In the genomic region with DNA sequence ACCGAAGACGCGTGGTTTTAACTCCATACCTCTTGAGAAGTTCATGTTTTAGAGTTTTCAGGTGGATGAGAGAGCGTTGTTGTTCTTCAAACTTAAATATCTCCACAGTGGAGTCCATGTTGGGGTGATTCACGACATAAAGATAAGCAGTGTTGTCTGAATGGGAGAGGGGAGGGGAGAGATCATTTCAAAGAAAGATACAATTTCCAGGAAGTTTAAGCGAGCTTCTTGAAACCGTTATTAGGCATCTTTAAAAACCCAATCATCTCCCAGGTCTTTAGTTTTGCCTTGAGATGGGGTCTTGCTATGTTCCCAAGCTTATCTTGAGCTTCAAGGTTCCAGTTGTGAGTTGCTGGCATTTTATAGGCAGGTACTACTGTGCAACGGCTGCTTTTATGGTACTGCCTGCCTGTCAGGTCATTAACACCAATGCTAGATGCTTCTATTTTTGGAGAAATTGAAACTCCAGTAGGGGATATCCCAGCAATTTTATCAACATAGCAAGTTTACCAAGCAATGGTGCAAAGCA, we compare ENCODE assay signal across 29 mouse cellular contexts. TPM values are rescaled to one million over a fixed set of nuclear protein-coding genes. Genes with fewer than 3 reads are reported as not detected.
DNase-seq lines count a peak whose midpoint lies in the region; ATAC-seq lines count a peak whose summit lies in the region.
"Had no signal": no experiment of that assay in that cellular context is flagged by ENCODE, and none has a peak within 500 bp of the region (broad histone marks: within the 10 kb centered on the region; RNA-seq: fewer than 3 reads in every experiment).

No protein-coding gene starts in this region.

- ATAC-seq in liver, embryonic 11.5 days (replicated peaks; ENCODE audit: low FRiP score), result peak; percentile 71
- ATAC-seq in lung, embryonic 16.5 days (ENCODE audit: low read depth), result no peak
- ATAC-seq in liver, embryonic 15.5 days (ENCODE audit: insufficient read depth), result no peak
- ATAC-seq: forebrain, embryonic 13.5 days; forebrain, postnatal 0 days; hindbrain, embryonic 16.5 days had no signal

- H3K9ac ChIP-seq in liver, embryonic 11.5 days (ENCODE audit: low read depth, low read length), result no peak overlapping the region
- H3K9ac ChIP-seq in lung, embryonic 16.5 days (ENCODE audit: low read length), result no peak overlapping the region
- H3K9ac ChIP-seq in liver, embryonic 15.5 days, result no peak overlapping the region
- H3K9ac ChIP-seq: forebrain, embryonic 13.5 days; forebrain, postnatal 0 days; heart, embryonic 12.5 days; heart, embryonic 15.5 days; hindbrain, embryonic 13.5 days had no signal

- H3K4me1 ChIP-seq in liver, embryonic 11.5 days (replicated peaks; ENCODE audit: control insufficient read depth, insufficient read depth, low read length), result peaks cover 7% of the 10 kb centered on the region; the same call in 1 of the 2 replicates
- H3K4me1 ChIP-seq in lung, embryonic 16.5 days (replicated peaks; ENCODE audit: control insufficient read depth, insufficient read depth, low read length), result no peaks in the 10 kb centered on the region
- peaks cover 8% of the 10 kb centered on the region; the same call in 1 of the 2 replicates for H3K4me1 ChIP-seq in liver, embryonic 15.5 days (replicated peaks)
- H3K4me1 ChIP-seq: forebrain, embryonic 13.5 days; heart, embryonic 12.5 days; heart, embryonic 15.5 days; hindbrain, embryonic 10.5 days; hindbrain, embryonic 13.5 days had no signal

- H3K4me2 ChIP-seq in liver, embryonic 11.5 days, result no peak overlapping the region
- H3K4me2 ChIP-seq in lung, embryonic 16.5 days (ENCODE audit: low read depth, low read length), result no peak overlapping the region
- H3K4me2 ChIP-seq in liver, embryonic 15.5 days, result no peak overlapping the region
- H3K4me2 ChIP-seq: forebrain, embryonic 13.5 days; heart, embryonic 12.5 days; heart, embryonic 15.5 days; hindbrain, embryonic 13.5 days had no signal

- no peaks in the 10 kb centered on the region for H3K27me3 ChIP-seq in liver, embryonic 11.5 days (replicated peaks; ENCODE audit: control insufficient read depth, insufficient read depth, low read length)
- no peaks in the 10 kb centered on the region for H3K27me3 ChIP-seq in lung, embryonic 16.5 days (ENCODE audit: control insufficient read depth, insufficient read depth, low read depth, low read length)
- no peaks in the 10 kb centered on the region for H3K27me3 ChIP-seq in liver, embryonic 15.5 days
- H3K27me3 ChIP-seq: forebrain, embryonic 13.5 days; heart, embryonic 12.5 days; heart, embryonic 15.5 days; hindbrain, embryonic 13.5 days; Patski had no signal

- no peaks in the 10 kb centered on the region for H3K36me3 ChIP-seq in liver, embryonic 11.5 days (ENCODE audit: control insufficient read depth, insufficient read depth, low read length)
- H3K36me3 ChIP-seq in lung, embryonic 16.5 days (ENCODE audit: control insufficient read depth, insufficient read depth, low read length), result no peaks in the 10 kb centered on the region
- 0 out of 2 replicates have a peak, but pooled peaks cover 6% of the 10 kb centered on the region for H3K36me3 ChIP-seq in liver, embryonic 15.5 days (replicated peaks)
- H3K36me3 ChIP-seq: forebrain, embryonic 10.5 days; hindbrain, embryonic 10.5 days; hindbrain, embryonic 13.5 days had no signal

- no peak overlapping the region for H3K4me3 ChIP-seq in liver, embryonic 11.5 days (ENCODE audit: low read depth, low read length)
- H3K4me3 ChIP-seq in lung, embryonic 16.5 days (ENCODE audit: low read length), result no peak overlapping the region
- H3K4me3 ChIP-seq in liver, embryonic 15.5 days (replicated peaks), result no peak overlapping the region
- H3K4me3 ChIP-seq: forebrain, embryonic 10.5 days; forebrain, embryonic 13.5 days; gastrocnemius, adult 2 months; heart, embryonic 12.5 days; heart, embryonic 15.5 days; hindbrain, embryonic 10.5 days; hindbrain, embryonic 13.5 days had no signal

- DNase-seq in liver, embryonic 11.5 days (ENCODE audit: low spot score), result no peak
- DNase-seq in liver, result no peak
- no peak for DNase-seq in lung, postnatal 14 days
- peak; percentile 30 for DNase-seq in c-Kit-positive CD71-positive TER-119-positive erythroid progenitor cells, embryonic 14.5 days (ENCODE audit: low spot score)
- DNase-seq in natural killer cell, adult 2 months (ENCODE audit: low spot score in 2 of 2), result no peak
- no peak for DNase-seq in gastrocnemius, postnatal 10 days
- DNase-seq: adrenal gland, postnatal 14 days; cerebellum, adult 18-20 months; cerebellum, adult 9-10 months; cerebellum, postnatal 14 days; forebrain, postnatal 0 days; gastrocnemius, adult 2 months; gastrocnemius, postnatal 25 days; heart, adult 18-20 months; heart, postnatal 10 days; heart, postnatal 36 days had no signal

- WGBS in liver, embryonic 11.5 days, result 84% methylated on average over 8 of the region's 8 CpGs
- 82% methylated on average over 8 of the region's 8 CpGs for WGBS in lung, embryonic 16.5 days
- WGBS in liver, embryonic 15.5 days (ENCODE audit: insufficient replicate concordance), result 66% methylated on average over 8 of the region's 8 CpGs

- no peaks in the 10 kb centered on the region for H3K9me3 ChIP-seq in liver, embryonic 11.5 days (ENCODE audit: control insufficient read depth, low read length)
- no peaks in the 10 kb centered on the region for H3K9me3 ChIP-seq in lung, embryonic 16.5 days (ENCODE audit: control insufficient read depth, low read length)
- H3K9me3 ChIP-seq in liver, embryonic 15.5 days (replicated peaks), result no peaks in the 10 kb centered on the region
- H3K9me3 ChIP-seq: forebrain, embryonic 10.5 days; forebrain, embryonic 13.5 days; heart, embryonic 12.5 days; heart, embryonic 15.5 days; hindbrain, embryonic 10.5 days; hindbrain, embryonic 13.5 days had no signal

- H3K27ac ChIP-seq in liver, embryonic 11.5 days (ENCODE audit: low read depth, low read length), result no peak overlapping the region
- H3K27ac ChIP-seq in lung, embryonic 16.5 days (ENCODE audit: low read length), result peak overlapping the region; percentile 4
- 0 out of 2 replicates have a peak overlapping the region, but pooled peaks have one; percentile 3 for H3K27ac ChIP-seq in liver, embryonic 15.5 days (replicated peaks)
- H3K27ac ChIP-seq: forebrain, embryonic 10.5 days; forebrain, embryonic 13.5 days; gastrocnemius, adult 2 months; heart, embryonic 15.5 days; hindbrain, embryonic 10.5 days; hindbrain, embryonic 13.5 days had no signal

RNA-seq across cellular contexts. Expression of gene Pon3, which starts 19.2 kb away (rescaled TPM):
- 17.8 and 18.5 TPM in 2 replicates for polyA plus RNA-seq in liver, embryonic 11.5 days (2014; fragmentation: Nextera tagmentation; extraction: Ambion mirVana)
- polyA plus RNA-seq in lung, embryonic 16.5 days (2015; fragmentation: Nextera tagmentation; extraction: Ambion mirVana), result 28.9 and 31.9 TPM in 2 replicates
- 20.6 and 23.0 TPM in 2 replicates for polyA plus RNA-seq in liver, embryonic 15.5 days (2015; fragmentation: Nextera tagmentation; extraction: Ambion mirVana)
- total RNA-seq in gastrocnemius, postnatal 10 days (2021), result 10 to 100 TPM; 17.0 to 24.2 TPM

RNA-seq across cellular contexts. Expression of gene Pon1, which starts 43.2 kb away (rescaled TPM):
- polyA plus RNA-seq in liver, embryonic 11.5 days (2014; fragmentation: Nextera tagmentation; extraction: Ambion mirVana), result 0.75 and 1.5 TPM in 2 replicates
- polyA plus RNA-seq in lung, embryonic 16.5 days (2015; fragmentation: Nextera tagmentation; extraction: Ambion mirVana), result 0.18 and 0.64 TPM in 2 replicates
- 6.6 and 8.9 TPM in 2 replicates for polyA plus RNA-seq in liver, embryonic 15.5 days (2015; fragmentation: Nextera tagmentation; extraction: Ambion mirVana)
- total RNA-seq in gastrocnemius, postnatal 10 days (2021), result under 1 TPM in 1 of 2 experiments, not detected in 1; 0.45 TPM
- total RNA-seq: ES-E14 had no signal
- polyA plus RNA-seq: embryonic facial prominence, embryonic 11.5 days; forebrain, embryonic 13.5 days; frontal cortex, adult 2 months; heart, embryonic 12.5 days; heart, embryonic 15.5 days; hindbrain, embryonic 10.5 days; Patski had no signal
